25 mouse cellular contexts compared by ENCODE assay signal in genomic region chr19:51237509-51238180, GRCm38 (mm10).
"Had no signal": no experiment of that assay in that cellular context is flagged by ENCODE, and none has a peak within 500 bp of the region (broad histone marks: within the 10 kb centered on the region; RNA-seq: fewer than 3 reads in every experiment).

No protein-coding gene starts in this region.

- H3K4me2 ChIP-seq: heart, embryonic 12.5 days; hindbrain, embryonic 12.5 days; hindbrain, embryonic 14.5 days; intestine, embryonic 15.5 days; limb, embryonic 12.5 days; liver, embryonic 11.5 days; liver, embryonic 13.5 days; liver, embryonic 15.5 days had no signal

- H3K27me3 ChIP-seq: heart, embryonic 12.5 days; hindbrain, embryonic 12.5 days; intestine, embryonic 15.5 days; limb, embryonic 12.5 days; liver, embryonic 13.5 days; liver, embryonic 15.5 days had no signal

- H3K9me3 ChIP-seq: heart, embryonic 10.5 days; heart, embryonic 12.5 days; hindbrain, embryonic 10.5 days; hindbrain, embryonic 12.5 days; intestine, embryonic 15.5 days; limb, embryonic 10.5 days; limb, embryonic 12.5 days; liver, embryonic 13.5 days; liver, embryonic 15.5 days had no signal

- H3K36me3 ChIP-seq: heart, embryonic 10.5 days; heart, embryonic 12.5 days; hindbrain, embryonic 10.5 days; hindbrain, embryonic 12.5 days; intestine, embryonic 15.5 days; limb, embryonic 10.5 days; limb, embryonic 12.5 days; liver, embryonic 13.5 days; liver, embryonic 15.5 days had no signal

- H3K27ac ChIP-seq: heart, embryonic 10.5 days; hindbrain, embryonic 10.5 days; hindbrain, embryonic 12.5 days; hindbrain, embryonic 14.5 days; intestine, embryonic 15.5 days; layer of hippocampus, adult 2 months; left cerebral cortex, adult 2 months; limb, embryonic 10.5 days; limb, embryonic 12.5 days; liver, embryonic 13.5 days; liver, embryonic 15.5 days had no signal

- ATAC-seq: forebrain, postnatal 0 days; hindbrain, embryonic 16.5 days; inflammation-experienced regulatory T-cells, adult 6 months; intestine, embryonic 15.5 days; intestine, postnatal 0 days had no signal

- DNase-seq: forebrain, postnatal 0 days; gastrocnemius, postnatal 14 days; gastrocnemius, postnatal 36 days; heart, adult 11 months; heart, postnatal 10 days; heart, postnatal 4 days; kidney, adult 8-10 months; kidney, postnatal 14 days; liver; liver, embryonic 13.5 days had no signal

- H3K4me3 ChIP-seq: heart, embryonic 10.5 days; heart, embryonic 12.5 days; hindbrain, embryonic 10.5 days; hindbrain, embryonic 12.5 days; intestine, embryonic 15.5 days; layer of hippocampus, adult 2 months; left cerebral cortex, adult 2 months; limb, embryonic 10.5 days; limb, embryonic 12.5 days; liver, embryonic 13.5 days; liver, embryonic 15.5 days had no signal

- H3K9ac ChIP-seq: forebrain, postnatal 0 days; heart, embryonic 12.5 days; hindbrain, embryonic 12.5 days; hindbrain, embryonic 14.5 days; intestine, embryonic 15.5 days; limb, embryonic 12.5 days; liver, embryonic 13.5 days; liver, embryonic 15.5 days had no signal

- H3K4me1 ChIP-seq: heart, embryonic 10.5 days; heart, embryonic 12.5 days; hindbrain, embryonic 12.5 days; intestine, embryonic 15.5 days; limb, embryonic 10.5 days; limb, embryonic 12.5 days; liver, embryonic 13.5 days; liver, embryonic 15.5 days had no signal
